Mouse (Mus musculus) intestine, embryonic 15.5 days (tissue): Measurements from ENCODE around the gene Ap4s1. TPM values are rescaled to one million over a fixed set of nuclear protein-coding genes. Genes with fewer than 3 reads are reported as not detected.
"Not testable (repeated sequence)": the region's sequence is repeated elsewhere in the genome, so short reads cannot be mapped to it uniquely, and the experiment has no call there.

ENCODE experiments used
- ATAC-seq: fragments of 200-750 bp; cut with Nextera tagmentation; 2 replicates; pipeline ENCODE4 v1.8.0; 2017; ENCODE audit warnings: moderate TSS enrichment, moderate library complexity
- H3K27ac ChIP-seq: fragments of 300-500 bp; sonication (generic); 2 replicates; pipeline ENCODE4 v1.5.1; 2015; ENCODE audit warnings: mild to moderate bottlenecking, inconsistent platforms
- H3K27me3 ChIP-seq: fragments of 300-500 bp; sonication (generic); replicated peaks from 2 replicates; pipeline ENCODE4 v1.6.1; 2015; ENCODE audit warnings: inconsistent platforms
- H3K36me3 ChIP-seq: fragments of 300-500 bp; sonication (generic); 2 replicates; pipeline ENCODE4 v1.6.1; 2015; ENCODE audit warnings: inconsistent platforms
- H3K4me1 ChIP-seq: fragments of 300-500 bp; sonication (generic); replicated peaks from 2 replicates; pipeline ENCODE4 v1.6.1; 2015; ENCODE audit warnings: inconsistent platforms
- H3K4me2 ChIP-seq: fragments of 300-500 bp; sonication (generic); replicated peaks from 2 replicates; pipeline ENCODE4 v1.6.1; 2015; ENCODE audit warnings: mild to moderate bottlenecking, inconsistent platforms
- H3K4me3 ChIP-seq: fragments of 300-500 bp; sonication (generic); replicated peaks from 2 replicates; pipeline ENCODE4 v1.5.1; 2015; ENCODE audit warnings: inconsistent platforms
- H3K9ac ChIP-seq: fragments of 300-500 bp; sonication (generic); 2 replicates; pipeline ENCODE4 v1.6.1; 2015; ENCODE audit warnings: inconsistent platforms
- H3K9me3 ChIP-seq: fragments of 300-500 bp; sonication (generic); 2 replicates; pipeline ENCODE4 v1.6.1; 2016; ENCODE audit warnings: inconsistent platforms
- WGBS: fragments of 180-500 bp; shearing (Covaris S2); methylation state at CpG from one replicate; pipeline ENCODE4 v1.1.7; 2015; 5-methylcytosine and 5-hydroxymethylcytosine counted together
- polyA plus RNA-seq: library from polyadenylated mRNA; unstranded; fragments of >200 nt; fragmentation: Nextera tagmentation; extraction: Ambion mirVana; gene quantifications from 2 replicates; pipeline ENCODE4 v1.2.1, GENCODE M21; 2015

Ap4s1 gene
- 26.9 and 28.0 TPM in 2 replicates for polyA plus RNA-seq

DNA sequence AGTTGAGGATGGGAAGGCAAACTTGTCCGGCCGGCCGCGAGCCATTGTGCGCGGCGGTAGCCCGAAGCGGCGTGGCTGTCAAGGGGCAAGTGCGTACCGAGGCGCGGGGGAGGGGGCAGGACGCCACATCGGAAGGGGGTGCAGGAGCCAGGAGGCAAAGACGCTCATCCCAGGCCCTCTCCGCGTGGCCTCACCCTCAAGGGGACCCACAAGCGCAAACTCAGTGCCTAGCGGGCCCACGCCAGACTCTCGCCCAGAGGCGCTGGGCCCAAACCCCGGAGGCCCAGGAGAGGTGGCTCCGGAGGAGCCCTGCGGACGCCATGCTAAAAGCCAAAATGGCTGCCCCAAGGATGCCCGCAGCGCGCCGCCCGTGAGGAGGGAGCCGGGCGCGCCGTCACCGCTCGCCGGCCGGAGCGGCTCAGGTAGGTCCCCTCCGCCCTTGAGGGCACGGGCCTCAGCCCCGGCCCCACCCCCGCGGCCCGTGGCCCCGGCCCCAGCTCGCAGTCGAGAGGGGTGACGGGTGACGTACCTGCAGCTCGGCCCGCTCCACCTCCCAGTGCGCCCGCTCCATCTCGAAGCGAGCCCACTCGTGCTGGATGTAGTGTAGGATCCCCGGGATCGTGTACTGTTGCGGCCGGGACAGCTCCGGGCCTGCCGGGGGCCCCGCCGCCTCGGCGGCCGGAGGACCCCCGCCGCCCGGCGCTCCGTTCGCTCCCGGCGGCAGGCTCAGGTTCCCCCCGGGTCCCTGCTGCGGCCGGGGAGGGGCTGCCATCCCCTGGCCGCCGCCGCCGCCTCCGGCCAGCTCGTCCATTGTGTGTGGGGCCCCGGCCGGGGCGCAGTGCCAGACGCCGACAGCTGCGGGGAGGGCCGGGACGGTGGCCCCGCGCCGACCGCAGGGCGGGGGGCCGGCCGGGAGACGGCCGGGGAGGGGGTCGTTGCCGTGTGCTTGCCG is at the start of gene Ap4s1:
Gene Ap4s1 (plus strand): TSS at position 141 of the 952 bp plus-strand sequence.
- no peaks in the 10 kb centered on the region for H3K27me3 ChIP-seq
- H3K27ac ChIP-seq, result peak within 1 kb of the TSS; percentile 100
- peak within 1 kb of the TSS; percentile 100 for H3K9ac ChIP-seq
- H3K4me2 ChIP-seq, result peak within 1 kb of the TSS; percentile 63
- peak; percentile 80 for ATAC-seq
- H3K36me3 ChIP-seq, result no peaks in the 10 kb centered on the region
- H3K4me3 ChIP-seq, result peak within 1 kb of the TSS; percentile 99
- under 1% methylated on average over 102 of the region's 108 CpGs for WGBS
- H3K4me1 ChIP-seq, result 0 out of 2 replicates have a peak, but pooled peaks cover 3% of the 10 kb centered on the region
- H3K9me3 ChIP-seq, result no peaks in the 10 kb centered on the region

- Histone ChIP-seq H3K4me1 (0 out of 2 replicates have a peak, but pooled peaks cover 2% of the 10 kb centered on the region), H3K4me2 (no peak overlapping the region), H3K36me3 (no peaks in the 10 kb centered on the region), H3K4me3 (no peak overlapping the region), H3K27ac (no peak overlapping the region), H3K9ac (no peak overlapping the region), H3K27me3 (no peaks in the 10 kb centered on the region), H3K9me3 (no peaks in the 10 kb centered on the region)
- WGBS, result 35% methylated on average over 6 of the region's 6 CpGs
- peak; percentile 84 for ATAC-seq
These were observed 49.0 kb upstream of the Ap4s1 start for GRCm38 (mm10) chr12:51641871-51642270.

DNA sequence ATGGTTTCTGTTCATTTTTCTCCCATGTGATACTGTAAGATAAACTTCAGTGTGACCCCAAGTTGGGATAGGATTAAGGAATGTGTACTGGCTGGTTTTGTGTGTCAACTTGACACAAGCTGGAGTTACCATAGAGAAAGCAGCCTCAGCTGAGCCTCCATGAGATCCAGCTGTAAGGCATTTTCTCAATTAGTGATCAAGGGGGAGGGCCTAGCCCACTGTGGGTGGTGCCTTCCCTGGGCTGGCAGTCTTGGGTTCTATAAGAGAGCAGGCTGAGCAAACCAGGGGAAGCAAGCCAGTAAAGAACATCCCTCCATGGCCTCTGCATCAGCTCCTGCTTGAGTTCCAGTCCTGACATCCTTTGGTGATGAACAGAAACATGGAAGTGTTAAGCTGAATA is 41.4 kb upstream of the Ap4s1 start:
- not testable (repeated sequence) for ATAC-seq, H3K27me3 ChIP-seq, H3K36me3 ChIP-seq

GRCm38 (mm10) chr12:51655944-51656465 is 34.8 kb upstream of the Ap4s1 start:
- no peaks in the 10 kb centered on the region for H3K4me1 ChIP-seq
- H3K4me2 ChIP-seq, result no peak overlapping the region
- ATAC-seq, result no peak
- H3K27me3 ChIP-seq, result no peaks in the 10 kb centered on the region
- H3K4me3 ChIP-seq, result no peak overlapping the region
- no peak overlapping the region for H3K9ac ChIP-seq
- H3K36me3 ChIP-seq, result 0 out of 2 replicates have a peak, but pooled peaks cover 3% of the 10 kb centered on the region
- no peaks in the 10 kb centered on the region for H3K9me3 ChIP-seq
- H3K27ac ChIP-seq, result no peak overlapping the region
- WGBS, result 88% methylated on average over 1 of the region's 1 CpGs

More for the DNA sequence above, 41.4 kb upstream of the Ap4s1 start:
- not testable (repeated sequence) for H3K27ac ChIP-seq, H3K9ac ChIP-seq, H3K4me2 ChIP-seq, H3K9me3 ChIP-seq, H3K4me3 ChIP-seq, H3K4me1 ChIP-seq

DNA sequence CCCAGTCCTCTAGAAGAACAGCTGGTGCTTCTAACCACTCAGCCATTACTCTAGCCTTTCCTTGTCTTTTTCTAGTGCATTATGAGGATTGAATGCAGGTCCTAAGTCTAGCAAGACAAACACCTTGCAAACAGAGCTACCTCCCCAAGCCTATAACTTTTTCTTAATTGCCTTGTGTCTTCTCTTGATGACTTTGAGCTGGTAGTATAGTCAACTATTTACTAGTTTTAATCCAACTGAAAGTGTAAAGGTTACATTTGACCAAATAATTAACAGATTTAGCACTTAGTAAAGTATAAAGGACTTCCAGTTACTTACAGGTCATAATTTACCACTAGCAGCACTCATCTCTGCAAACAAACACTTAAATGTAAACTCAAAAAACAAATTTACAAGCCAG is 27.8 kb upstream of the Ap4s1 start:
- Histone ChIP-seq H3K27ac (no peak overlapping the region), H3K9ac (no peak overlapping the region)
- ATAC-seq, result no peak

GRCm38 (mm10) chr12:51663908-51664307 is 26.9 kb upstream of the Ap4s1 start:
- ATAC-seq, result no peak
- no peak overlapping the region for H3K9ac ChIP-seq
- no peaks in the 10 kb centered on the region for H3K27me3 ChIP-seq
- no peaks in the 10 kb centered on the region for H3K36me3 ChIP-seq
- no peak overlapping the region for H3K4me3 ChIP-seq
- no peaks in the 10 kb centered on the region for H3K9me3 ChIP-seq
- H3K27ac ChIP-seq, result no peak overlapping the region
- no peaks in the 10 kb centered on the region for H3K4me1 ChIP-seq
- no peak overlapping the region for H3K4me2 ChIP-seq

More for the DNA sequence above, 27.8 kb upstream of the Ap4s1 start:
- Histone ChIP-seq H3K4me2 (no peak overlapping the region), H3K4me1 (no peaks in the 10 kb centered on the region), H3K36me3 (no peaks in the 10 kb centered on the region), H3K4me3 (no peak overlapping the region), H3K27me3 (no peaks in the 10 kb centered on the region), H3K9me3 (no peaks in the 10 kb centered on the region)

DNA sequence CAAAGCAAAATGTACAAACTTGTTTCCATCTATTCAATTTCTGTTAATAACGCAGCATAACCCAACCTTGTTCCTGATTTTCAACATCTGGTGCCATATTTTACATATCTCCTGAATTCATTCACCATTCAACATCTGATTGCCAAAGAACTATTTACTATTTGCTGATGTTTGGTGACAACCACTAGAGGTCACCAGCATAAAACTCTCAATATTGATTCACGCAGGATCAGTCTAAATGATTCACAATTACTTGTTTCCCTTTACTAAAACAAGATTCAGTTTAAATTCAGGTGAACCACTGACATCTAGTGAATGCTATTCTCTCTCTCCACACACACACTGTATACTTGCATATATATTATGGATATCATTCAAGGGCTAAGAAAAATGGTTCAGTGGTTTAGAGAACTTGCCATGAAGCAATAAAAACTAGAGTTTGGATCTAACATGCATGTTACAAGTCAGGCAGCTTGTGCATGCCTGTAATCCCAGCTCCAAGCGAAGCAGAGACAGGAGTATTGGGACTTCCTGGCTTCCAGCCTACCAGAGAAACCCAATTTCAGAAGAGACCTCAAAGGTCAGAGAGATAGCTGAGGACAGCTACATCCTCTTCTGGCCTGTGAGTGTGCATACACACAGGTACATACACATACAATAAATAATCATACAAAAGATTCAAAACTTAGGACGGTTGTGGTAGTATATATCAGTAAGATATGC is 24.0 kb upstream of the Ap4s1 start:
- H3K4me2 ChIP-seq, result no peak overlapping the region
- 70% methylated on average over 4 of the region's 4 CpGs for WGBS
- H3K4me1 ChIP-seq, result no peaks in the 10 kb centered on the region
- H3K9ac ChIP-seq, result no peak overlapping the region
- no peak for ATAC-seq
- H3K36me3 ChIP-seq, result no peaks in the 10 kb centered on the region
- H3K27ac ChIP-seq, result no peak overlapping the region
- H3K4me3 ChIP-seq, result no peak overlapping the region
- H3K27me3 ChIP-seq, result no peaks in the 10 kb centered on the region
- H3K9me3 ChIP-seq, result no peaks in the 10 kb centered on the region

GRCm38 (mm10) chr12:51671231-51671891 is 19.5 kb upstream of the Ap4s1 start:
- WGBS, result 36% methylated on average over 5 of the region's 5 CpGs
- no peaks in the 10 kb centered on the region for H3K36me3 ChIP-seq
- H3K4me3 ChIP-seq, result no peak overlapping the region
- no peak overlapping the region for H3K27ac ChIP-seq
- 0 out of 2 replicates have a peak, but pooled peaks have one; percentile 29 for ATAC-seq
- no peak overlapping the region for H3K4me2 ChIP-seq
- no peaks in the 10 kb centered on the region for H3K4me1 ChIP-seq
- H3K9me3 ChIP-seq, result no peaks in the 10 kb centered on the region
- H3K27me3 ChIP-seq, result no peaks in the 10 kb centered on the region
- no peak overlapping the region for H3K9ac ChIP-seq

DNA sequence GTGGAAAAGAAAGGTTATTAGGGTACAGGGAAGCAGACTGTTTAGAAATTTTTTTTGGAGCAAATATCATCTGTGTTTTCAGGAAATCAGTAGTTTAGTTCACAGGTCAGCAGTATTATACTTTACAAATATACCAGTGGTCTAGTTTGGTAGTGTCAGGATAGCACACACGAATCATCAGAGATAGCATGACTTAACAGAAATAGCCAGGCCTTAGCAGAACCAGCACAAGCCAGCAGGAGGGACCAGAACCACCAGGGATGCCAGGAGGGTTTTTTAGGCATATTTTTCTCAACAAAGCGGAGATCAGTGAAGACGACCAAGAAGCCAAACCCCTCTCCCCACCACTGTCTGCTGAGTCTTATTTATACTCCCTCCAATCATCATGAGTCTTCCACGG is 17.6 kb upstream of the Ap4s1 start:
- WGBS, result 57% methylated on average over 4 of the region's 4 CpGs
- Histone ChIP-seq H3K27ac (no peak overlapping the region), H3K9me3 (no peaks in the 10 kb centered on the region), H3K4me1 (no peaks in the 10 kb centered on the region), H3K27me3 (no peaks in the 10 kb centered on the region), H3K4me2 (no peak overlapping the region), H3K4me3 (no peak overlapping the region), H3K36me3 (no peaks in the 10 kb centered on the region), H3K9ac (no peak overlapping the region)
- no peak for ATAC-seq

DNA sequence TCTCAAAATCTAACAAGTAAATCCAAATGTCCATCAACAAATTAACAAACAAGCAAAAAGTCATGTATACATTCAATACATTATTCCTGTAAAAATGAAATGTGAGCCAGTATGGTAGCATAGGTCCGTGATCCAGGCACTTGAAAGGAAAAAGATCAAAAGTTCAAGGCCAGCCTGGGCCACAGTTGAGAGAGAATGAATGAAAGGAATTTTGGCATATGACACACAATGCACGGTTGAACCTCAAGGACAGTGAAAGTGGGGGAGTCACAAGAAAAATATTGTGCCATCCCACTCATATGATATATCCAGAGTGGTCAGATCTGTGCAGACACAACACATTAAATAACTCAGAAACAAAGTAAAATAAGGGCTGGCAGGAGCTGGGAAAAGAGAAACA is 14.4 kb upstream of the Ap4s1 start:
- Histone ChIP-seq H3K36me3 (no peaks in the 10 kb centered on the region), H3K4me3 (no peak overlapping the region), H3K27ac (no peak overlapping the region), H3K4me1 (0 out of 2 replicates have a peak, but pooled peaks cover 3% of the 10 kb centered on the region), H3K9ac (no peak overlapping the region), H3K4me2 (no peak overlapping the region), H3K9me3 (no peaks in the 10 kb centered on the region), H3K27me3 (no peaks in the 10 kb centered on the region)
- no peak for ATAC-seq
- WGBS, result 61% methylated on average over 2 of the region's 2 CpGs

DNA sequence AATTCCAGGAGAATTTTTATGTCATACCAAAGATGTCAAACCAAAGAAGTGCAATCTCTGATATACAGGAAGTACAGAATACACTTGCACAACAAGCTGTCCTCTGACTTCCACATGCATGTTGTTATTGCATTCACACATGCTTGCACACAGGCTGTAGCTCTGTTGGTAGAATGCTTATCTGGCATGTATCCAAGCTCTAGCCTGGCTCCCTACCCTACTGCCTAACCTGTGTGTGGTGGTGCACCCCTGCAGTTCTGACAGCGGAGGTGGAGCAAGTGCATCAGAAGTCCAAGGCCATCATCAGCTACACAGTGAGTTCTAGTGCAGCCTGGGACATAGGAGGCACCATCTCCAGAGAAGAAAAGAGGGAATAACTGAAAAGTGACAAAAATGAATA is 12.0 kb upstream of the Ap4s1 start:
- H3K4me3 ChIP-seq, result no peak overlapping the region
- no peaks in the 10 kb centered on the region for H3K27me3 ChIP-seq
- WGBS, result 86% methylated on average over 1 of the region's 1 CpGs
- ATAC-seq, result peak; percentile 67
- no peak overlapping the region for H3K9ac ChIP-seq
- H3K4me2 ChIP-seq, result no peak overlapping the region
- H3K4me1 ChIP-seq, result 0 out of 2 replicates have a peak, but pooled peaks cover 3% of the 10 kb centered on the region
- no peaks in the 10 kb centered on the region for H3K36me3 ChIP-seq
- no peak overlapping the region for H3K27ac ChIP-seq
- H3K9me3 ChIP-seq, result no peaks in the 10 kb centered on the region

GRCm38 (mm10) chr12:51688546-51688945 is 2.3 kb upstream of the Ap4s1 start:
- no peak for ATAC-seq
- 71% methylated on average over 2 of the region's 2 CpGs for WGBS
- no peaks in the 10 kb centered on the region for H3K36me3 ChIP-seq
- no peak overlapping the region for H3K4me2 ChIP-seq
- H3K4me1 ChIP-seq, result 0 out of 2 replicates have a peak, but pooled peaks cover 3% of the 10 kb centered on the region
- H3K4me3 ChIP-seq, result no peak overlapping the region
- H3K9ac ChIP-seq, result no peak overlapping the region
- H3K27me3 ChIP-seq, result no peaks in the 10 kb centered on the region
- no peak overlapping the region for H3K27ac ChIP-seq
- no peaks in the 10 kb centered on the region for H3K9me3 ChIP-seq
